Mouse (Mus musculus) kidney, embryonic 15.5 days (tissue): ENCODE results near the gene Ttc23. TPM values are rescaled to one million over a fixed set of nuclear protein-coding genes. Genes with fewer than 3 reads are reported as not detected.
A peak's percentile ranks its signal among the peaks of the same experiment; 100 is the strongest.

Experiments used
- ATAC-seq: fragments of 200-750 bp; cut with Nextera tagmentation; replicated peaks from 2 replicates; pipeline ENCODE4 v1.8.0; 2017; ENCODE audit warnings: moderate TSS enrichment; ENCODE audit not compliant: low FRiP score
- H3K27ac ChIP-seq: fragments of 300-500 bp; sonication (generic); 2 replicates; pipeline ENCODE4 v1.5.1; 2015; ENCODE audit warnings: mild to moderate bottlenecking, inconsistent platforms
- H3K27me3 ChIP-seq: fragments of 300-500 bp; sonication (generic); 2 replicates; pipeline ENCODE4 v1.6.1; 2015; ENCODE audit warnings: inconsistent platforms
- H3K36me3 ChIP-seq: fragments of 300-500 bp; sonication (generic); 2 replicates; pipeline ENCODE4 v1.6.1; 2015; ENCODE audit warnings: inconsistent platforms
- H3K4me1 ChIP-seq: fragments of 300-500 bp; sonication (generic); 2 replicates; pipeline ENCODE4 v1.6.1; 2015; ENCODE audit warnings: inconsistent platforms
- H3K4me2 ChIP-seq: fragments of 300-500 bp; sonication (generic); 2 replicates; pipeline ENCODE4 v1.6.1; 2015; ENCODE audit warnings: moderate library complexity, mild to moderate bottlenecking, inconsistent platforms
- H3K4me3 ChIP-seq: fragments of 300-500 bp; sonication (generic); replicated peaks from 2 replicates; pipeline ENCODE4 v1.5.1; 2015; ENCODE audit warnings: mild to moderate bottlenecking, inconsistent platforms
- H3K9ac ChIP-seq: fragments of 300-500 bp; sonication (generic); 2 replicates; pipeline ENCODE4 v1.6.1; 2015; ENCODE audit warnings: mild to moderate bottlenecking, inconsistent platforms
- H3K9me3 ChIP-seq: fragments of 300-500 bp; sonication (generic); replicated peaks from 2 replicates; pipeline ENCODE4 v1.6.1; 2016; ENCODE audit warnings: inconsistent platforms
- WGBS: fragments of 180-500 bp; shearing (Covaris S2); methylation state at CpG from one replicate; pipeline ENCODE4 v1.1.7; 2015; ENCODE audit warnings: mixed read lengths; 5-methylcytosine and 5-hydroxymethylcytosine counted together
- polyA plus RNA-seq: library from polyadenylated mRNA; unstranded; fragments of >200 nt; fragmentation: Nextera tagmentation; extraction: Ambion mirVana; gene quantifications from 2 replicates; pipeline ENCODE4 v1.2.1, GENCODE M21; 2015

The Ttc23 gene
- polyA plus RNA-seq: 30.4 and 33.1 TPM in 2 replicates

DNA sequence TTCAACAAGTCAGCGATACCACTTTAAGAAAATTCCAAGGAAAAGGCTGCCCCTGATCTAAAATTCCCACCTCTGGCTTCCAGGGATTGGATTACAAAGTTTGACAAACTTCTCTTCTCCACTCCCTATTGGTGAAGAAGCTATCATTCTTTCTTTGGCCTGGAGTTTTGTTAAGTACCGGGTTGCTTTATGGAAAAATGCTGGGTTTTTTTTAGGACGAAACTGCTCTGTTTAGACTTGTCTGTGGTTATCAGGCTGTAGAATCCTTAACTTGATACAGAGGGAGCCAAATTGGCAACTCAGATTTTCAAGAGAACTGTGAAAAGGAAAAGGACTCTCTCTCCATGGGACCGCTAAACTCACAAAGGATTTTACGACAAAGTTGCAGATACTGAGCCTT lies at the start of gene Ttc23:
TSS of gene Ttc23 (plus strand) at position 134 of the 400 bp plus-strand sequence.
- WGBS: 3% methylated on average over 5 of the region's 5 CpGs
- ATAC-seq: no peak
- H3K27me3 ChIP-seq: no peaks in the 10 kb centered on the region
- peak within 1 kb of the TSS; percentile 67 for H3K4me3 ChIP-seq
- H3K9me3 ChIP-seq: no peaks in the 10 kb centered on the region
- H3K36me3 ChIP-seq: no peaks in the 10 kb centered on the region
- H3K4me2 ChIP-seq: peak within 1 kb of the TSS; percentile 70
- H3K4me1 ChIP-seq: peaks cover 42% of the 10 kb centered on the region
- peak within 1 kb of the TSS; percentile 89 for H3K27ac ChIP-seq
- peak within 1 kb of the TSS; percentile 74 for H3K9ac ChIP-seq

DNA sequence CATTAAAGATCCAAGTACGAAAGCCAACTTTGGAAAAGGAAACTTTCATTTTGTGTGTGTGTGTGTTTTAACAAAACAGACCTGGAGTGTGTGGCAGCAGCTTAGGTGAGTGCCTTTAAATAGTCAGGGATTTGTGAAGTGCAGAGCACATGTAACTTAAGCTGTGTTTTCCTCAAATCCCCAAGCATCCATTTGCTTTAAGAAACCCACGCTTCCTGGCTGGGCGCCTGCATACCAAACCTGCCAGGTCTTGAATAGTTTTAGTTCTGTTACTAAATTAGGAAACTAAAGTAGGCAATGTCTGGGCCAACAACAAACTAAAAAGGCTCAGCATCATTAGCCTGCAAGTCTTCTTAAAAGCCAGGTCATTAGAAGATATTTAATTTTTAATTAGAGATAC lies 49.2 kb upstream of the Ttc23 start:
- Histone ChIP-seq H3K9me3 (no peaks in the 10 kb centered on the region), H3K36me3 (no peaks in the 10 kb centered on the region)
- 65% methylated on average over 3 of the region's 3 CpGs for WGBS

DNA sequence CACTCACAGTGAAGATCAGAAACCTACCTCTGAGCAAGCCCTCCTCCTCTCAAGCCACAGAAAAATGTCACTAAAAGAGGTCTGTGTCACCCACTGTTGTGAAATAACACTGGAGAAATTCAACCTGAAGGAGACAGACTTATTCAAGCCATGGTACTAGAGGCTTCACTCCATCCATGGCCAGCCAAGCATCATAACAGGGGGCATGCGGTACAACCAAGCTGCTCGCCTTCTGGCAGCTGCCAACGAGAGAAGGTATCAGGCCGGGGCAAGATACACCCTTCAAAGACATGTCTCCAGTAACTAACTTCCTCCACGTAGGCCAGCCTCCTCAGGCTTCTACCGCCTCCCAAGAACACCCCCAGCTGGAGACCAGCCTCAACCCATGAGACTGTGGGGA lies 42.1 kb upstream of the Ttc23 start:
- H3K4me1 ChIP-seq: peaks cover 31% of the 10 kb centered on the region
- H3K9ac ChIP-seq: no peak overlapping the region
- 54% methylated on average over 6 of the region's 6 CpGs for WGBS
- peak overlapping the region; percentile 23 for H3K27ac ChIP-seq
- no peaks in the 10 kb centered on the region for H3K27me3 ChIP-seq
- peak; percentile 70 for ATAC-seq
- no peaks in the 10 kb centered on the region for H3K9me3 ChIP-seq
- H3K4me2 ChIP-seq: no peak overlapping the region
- H3K4me3 ChIP-seq: no peak overlapping the region
- no peaks in the 10 kb centered on the region for H3K36me3 ChIP-seq

More for the DNA sequence above, 49.2 kb upstream of the Ttc23 start:
- peaks cover 9% of the 10 kb centered on the region; the same call in 1 of the 2 replicates for H3K4me1 ChIP-seq
- no peak overlapping the region for H3K4me3 ChIP-seq
- no peak overlapping the region for H3K27ac ChIP-seq
- ATAC-seq: no peak
- H3K9ac ChIP-seq: no peak overlapping the region
- H3K4me2 ChIP-seq: no peak overlapping the region
- H3K27me3 ChIP-seq: no peaks in the 10 kb centered on the region

DNA sequence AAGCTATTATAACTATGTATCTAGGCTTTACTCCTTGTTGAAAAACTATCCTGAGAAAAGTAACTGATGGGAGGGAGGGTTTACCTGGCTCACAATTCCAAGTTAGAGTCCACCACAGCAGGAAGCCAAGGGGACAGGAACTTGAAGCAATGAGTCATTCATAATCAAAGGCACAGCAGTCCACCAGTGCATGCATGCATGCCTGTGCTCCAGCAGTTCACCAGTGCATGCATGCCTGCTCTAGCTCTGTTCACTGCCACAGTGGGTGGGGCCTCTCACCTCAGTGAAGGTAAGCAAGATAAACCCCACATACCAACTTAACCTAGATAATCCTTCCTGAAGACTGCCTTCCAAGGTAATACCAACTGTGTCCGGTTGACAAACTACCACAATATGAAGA lies 41.0 kb upstream of the Ttc23 start:
- peak; percentile 73 for ATAC-seq
- no peak overlapping the region for H3K9ac ChIP-seq
- no peaks in the 10 kb centered on the region for H3K36me3 ChIP-seq
- no peak overlapping the region for H3K4me3 ChIP-seq
- no peaks in the 10 kb centered on the region for H3K27me3 ChIP-seq
- H3K9me3 ChIP-seq: no peaks in the 10 kb centered on the region
- no peak overlapping the region for H3K4me2 ChIP-seq
- 71% methylated on average over 1 of the region's 1 CpGs for WGBS
- H3K27ac ChIP-seq: peak overlapping the region; percentile 56; the same call in 1 of the 2 replicates
- H3K4me1 ChIP-seq: peaks cover 31% of the 10 kb centered on the region

DNA sequence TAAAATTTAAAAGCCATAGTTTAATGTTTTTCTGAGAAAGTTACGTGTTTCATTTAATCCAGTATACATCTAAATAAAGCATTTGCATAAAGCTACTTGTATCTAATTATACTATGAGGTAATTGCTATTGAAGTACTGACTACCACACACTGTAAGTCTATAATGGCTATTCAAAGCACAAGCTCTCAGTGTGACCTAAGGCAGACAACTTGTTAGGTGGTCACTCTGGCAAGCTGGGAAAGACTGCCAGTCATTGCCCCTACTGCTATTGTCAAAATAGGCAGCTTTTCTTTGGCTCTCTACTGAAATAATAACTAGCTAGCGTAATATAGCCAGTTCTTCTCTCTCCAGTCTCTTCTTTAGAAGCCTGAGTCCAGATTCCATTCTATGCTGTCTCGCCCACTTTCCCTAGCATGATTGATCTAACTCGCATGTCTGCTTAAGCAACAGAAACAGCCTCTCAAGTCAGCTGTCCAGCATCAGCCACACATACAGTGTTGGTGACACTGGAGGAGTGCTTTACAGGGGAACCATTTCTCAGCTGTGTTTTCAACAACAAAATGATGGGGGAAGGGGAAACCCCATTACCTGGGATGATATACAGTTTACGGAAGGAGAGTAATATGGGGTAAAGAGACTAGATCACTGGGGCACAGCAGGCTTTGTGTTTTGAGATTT lies 39.4 kb upstream of the Ttc23 start:
- ATAC-seq: peak; percentile 77
- 47% methylated on average over 5 of the region's 5 CpGs for whole genome bisulfite sequencing

DNA sequence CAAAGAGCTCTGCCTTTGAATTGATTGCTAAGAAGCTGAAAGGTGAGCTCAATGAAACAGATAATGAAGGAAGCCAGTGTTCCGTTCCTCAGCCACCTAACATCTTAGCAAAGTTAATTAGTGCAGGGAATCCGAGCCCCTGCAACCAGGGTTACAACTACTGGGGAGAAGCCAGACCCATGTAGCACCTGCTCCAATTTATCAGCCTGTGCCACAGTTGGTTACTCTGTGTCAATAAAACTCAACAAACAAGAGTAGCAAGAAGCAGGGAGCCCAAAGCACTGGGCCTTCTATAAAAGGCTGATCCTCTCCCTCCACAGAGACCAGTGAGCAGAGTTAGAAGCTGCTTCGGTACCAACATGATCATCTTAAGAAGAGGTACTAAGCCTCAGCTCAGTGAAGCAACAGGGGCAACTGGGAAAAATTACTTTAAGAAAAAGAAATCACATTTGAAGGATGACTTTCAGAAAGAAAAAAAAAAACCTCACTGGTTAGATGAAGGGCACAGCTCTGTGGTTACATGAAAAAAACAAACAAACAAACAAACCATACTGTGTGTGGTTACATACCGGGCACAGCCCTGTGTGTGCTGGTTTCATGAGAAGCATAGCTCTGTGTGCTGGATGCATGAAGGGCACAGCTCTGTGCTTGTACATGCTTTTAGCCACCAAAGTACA lies 38.7 kb upstream of the Ttc23 start:
- H3K4me2 ChIP-seq: no peak overlapping the region
- H3K36me3 ChIP-seq: no peaks in the 10 kb centered on the region
- no peaks in the 10 kb centered on the region for H3K9me3 ChIP-seq
- peak; percentile 85 for ATAC-seq
- 44% methylated on average over 4 of the region's 4 CpGs for WGBS
- no peak overlapping the region for H3K9ac ChIP-seq
- H3K27me3 ChIP-seq: no peaks in the 10 kb centered on the region
- H3K4me1 ChIP-seq: peaks cover 31% of the 10 kb centered on the region
- H3K4me3 ChIP-seq: no peak overlapping the region
- peak overlapping the region; percentile 80 for H3K27ac ChIP-seq

More for the DNA sequence above, 39.4 kb upstream of the Ttc23 start:
- Histone ChIP-seq H3K36me3 (no peaks in the 10 kb centered on the region), H3K4me2 (no peak overlapping the region), H3K4me1 (peaks cover 31% of the 10 kb centered on the region), H3K9ac (no peak overlapping the region), H3K27me3 (no peaks in the 10 kb centered on the region), H3K9me3 (no peaks in the 10 kb centered on the region), H3K27ac (peak overlapping the region; percentile 80), H3K4me3 (no peak overlapping the region)

DNA sequence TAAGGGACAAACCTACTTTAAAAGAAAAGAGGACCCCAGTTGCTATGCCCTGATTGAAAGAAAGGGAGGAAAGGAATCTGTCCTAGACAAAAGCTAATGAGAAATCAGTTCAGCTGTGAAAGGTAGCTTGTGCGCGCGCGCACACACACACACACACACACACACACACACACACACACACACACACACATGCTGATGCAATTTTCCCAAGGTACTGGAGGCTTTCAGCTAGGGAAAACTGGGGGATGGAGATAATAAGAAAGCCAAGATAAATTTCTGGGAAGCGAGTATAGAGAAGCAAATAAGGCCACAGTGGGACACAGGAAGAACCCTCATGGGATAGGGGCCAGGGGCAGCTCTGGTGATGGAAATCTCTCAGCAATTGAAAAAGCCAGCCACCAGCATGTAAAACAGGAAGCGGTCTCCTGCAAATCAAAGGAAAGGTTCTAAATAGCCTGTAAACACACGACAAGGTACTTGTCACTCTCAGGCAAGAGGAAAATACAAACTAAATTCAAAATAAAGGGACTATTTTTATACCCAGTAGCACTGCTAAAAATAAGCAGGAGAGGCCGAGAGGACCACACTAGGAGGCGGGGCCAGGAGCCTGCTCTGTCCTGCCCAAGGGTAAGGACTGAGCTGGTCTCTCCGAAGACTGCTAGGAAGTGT lies 33.3 kb upstream of the Ttc23 start:
- WGBS: 60% methylated on average over 10 of the region's 10 CpGs
- peak overlapping the region; percentile 42 for H3K27ac ChIP-seq

DNA sequence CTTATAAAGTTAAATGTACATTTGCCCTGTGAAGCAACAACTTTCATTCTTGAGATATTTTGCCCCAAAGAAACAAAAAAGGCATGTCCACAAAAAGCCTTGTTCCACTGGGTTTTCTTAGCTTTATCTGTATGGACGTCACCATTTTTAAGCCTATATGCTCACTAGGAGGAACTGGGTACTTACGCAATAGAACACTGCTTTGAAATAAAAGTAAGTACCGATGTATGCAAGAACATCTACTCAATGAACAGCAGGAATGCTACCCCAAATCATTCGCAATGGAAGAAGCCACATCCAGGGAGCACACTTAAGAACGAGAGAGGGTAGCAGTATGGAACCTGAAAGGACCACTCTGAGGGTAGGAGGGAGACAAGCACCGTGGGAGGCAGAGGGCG lies 32.7 kb upstream of the Ttc23 start:
- WGBS: 84% methylated on average over 7 of the region's 7 CpGs
- H3K36me3 ChIP-seq: no peaks in the 10 kb centered on the region
- H3K9ac ChIP-seq: no peak overlapping the region
- no peak overlapping the region for H3K4me2 ChIP-seq
- H3K27ac ChIP-seq: peak overlapping the region; percentile 42; the same call in 1 of the 2 replicates
- no peak for ATAC-seq
- H3K9me3 ChIP-seq: no peaks in the 10 kb centered on the region
- H3K27me3 ChIP-seq: no peaks in the 10 kb centered on the region
- peaks cover 44% of the 10 kb centered on the region for H3K4me1 ChIP-seq
- no peak overlapping the region for H3K4me3 ChIP-seq

More for the DNA sequence above, 33.3 kb upstream of the Ttc23 start:
- H3K4me3 ChIP-seq: no peak overlapping the region
- no peak overlapping the region for H3K4me2 ChIP-seq
- no peaks in the 10 kb centered on the region for H3K36me3 ChIP-seq
- H3K9me3 ChIP-seq: no peaks in the 10 kb centered on the region
- peaks cover 45% of the 10 kb centered on the region for H3K4me1 ChIP-seq
- no peak overlapping the region for H3K9ac ChIP-seq
- ATAC-seq: no peak
- no peaks in the 10 kb centered on the region for H3K27me3 ChIP-seq

DNA sequence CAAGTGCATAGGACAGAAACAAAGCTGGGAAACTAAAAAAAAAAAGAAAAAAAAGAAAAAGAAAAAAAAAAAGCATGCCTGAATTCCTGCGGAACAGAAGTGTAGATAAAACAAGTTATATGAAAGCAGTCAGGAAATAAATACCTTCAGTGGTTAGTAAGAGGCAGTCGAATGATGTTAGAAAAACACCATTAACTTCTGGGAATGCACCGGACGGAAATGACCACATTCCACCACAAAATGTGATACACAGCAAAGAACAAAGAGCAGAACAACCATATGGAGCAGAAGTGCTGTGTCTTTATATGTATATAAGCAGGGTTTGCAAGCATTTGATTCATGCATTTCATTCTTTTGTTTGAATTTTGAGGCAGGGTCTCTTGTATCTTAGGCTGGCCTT lies 30.3 kb upstream of the Ttc23 start:
- 16% methylated on average over 4 of the region's 4 CpGs for WGBS
- Histone ChIP-seq H3K4me1 (peaks cover 42% of the 10 kb centered on the region), H3K27ac (peak overlapping the region; percentile 90), H3K9me3 (no peaks in the 10 kb centered on the region), H3K36me3 (no peaks in the 10 kb centered on the region), H3K9ac (no peak overlapping the region), H3K27me3 (no peaks in the 10 kb centered on the region), H3K4me3 (no peak overlapping the region), H3K4me2 (no peak overlapping the region)
- 0 out of 2 replicates have a peak, but pooled peaks have one; percentile 19 for ATAC-seq

DNA sequence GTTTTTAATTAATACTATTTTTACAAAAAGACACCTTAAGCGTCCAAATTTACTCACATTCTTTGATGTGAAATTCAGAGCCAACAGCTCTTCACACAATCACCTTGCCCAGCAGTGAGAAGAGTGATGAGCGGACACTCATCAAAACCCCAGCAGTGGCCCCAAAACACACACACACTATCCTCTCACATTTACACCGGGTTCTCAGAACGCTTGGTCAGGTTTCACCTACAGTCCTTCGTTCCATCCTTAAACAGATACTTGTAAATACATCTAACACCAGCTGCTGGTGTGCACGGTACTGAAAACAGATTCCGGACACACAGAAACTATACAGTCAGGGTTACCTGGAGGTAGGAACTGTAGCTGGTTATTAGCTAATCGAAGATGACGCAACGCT lies 29.6 kb upstream of the Ttc23 start:
- Histone ChIP-seq H3K9ac (no peak overlapping the region), H3K4me2 (no peak overlapping the region), H3K27ac (peak overlapping the region; percentile 90; the same call in 1 of the 2 replicates), H3K9me3 (no peaks in the 10 kb centered on the region), H3K4me3 (no peak overlapping the region), H3K36me3 (no peaks in the 10 kb centered on the region), H3K4me1 (peaks cover 44% of the 10 kb centered on the region), H3K27me3 (no peaks in the 10 kb centered on the region)
- 78% methylated on average over 10 of the region's 10 CpGs for WGBS
- no peak for ATAC-seq

DNA sequence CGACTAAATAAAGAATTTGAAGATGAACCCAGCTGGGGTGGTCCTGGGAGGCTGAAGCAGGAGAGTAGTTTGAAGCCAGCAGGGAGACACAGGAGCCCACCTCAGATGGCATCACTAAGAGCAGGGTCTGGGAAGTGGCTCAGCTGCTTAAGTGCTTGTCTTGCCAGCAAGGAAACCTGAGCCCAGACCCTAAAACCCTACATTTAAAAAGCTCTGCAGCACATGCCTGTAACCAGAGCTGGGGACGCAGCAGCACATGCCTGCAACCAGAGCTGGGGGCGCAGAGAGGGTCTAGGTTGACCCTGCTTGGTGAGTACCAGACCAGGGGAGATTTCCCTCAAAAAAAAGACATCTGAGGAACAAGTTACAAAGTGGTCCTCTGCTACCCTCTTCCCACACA lies 28.9 kb upstream of the Ttc23 start:
- no peak overlapping the region for H3K4me3 ChIP-seq
- H3K27me3 ChIP-seq: no peaks in the 10 kb centered on the region
- H3K4me2 ChIP-seq: no peak overlapping the region
- peaks cover 44% of the 10 kb centered on the region for H3K4me1 ChIP-seq
- no peak overlapping the region for H3K9ac ChIP-seq
- H3K36me3 ChIP-seq: no peaks in the 10 kb centered on the region
- peak overlapping the region; percentile 14; the same call in 1 of the 2 replicates for H3K27ac ChIP-seq
- ATAC-seq: 0 out of 2 replicates have a peak, but pooled peaks have one; percentile 38
- 59% methylated on average over 3 of the region's 3 CpGs for WGBS
- H3K9me3 ChIP-seq: no peaks in the 10 kb centered on the region

DNA sequence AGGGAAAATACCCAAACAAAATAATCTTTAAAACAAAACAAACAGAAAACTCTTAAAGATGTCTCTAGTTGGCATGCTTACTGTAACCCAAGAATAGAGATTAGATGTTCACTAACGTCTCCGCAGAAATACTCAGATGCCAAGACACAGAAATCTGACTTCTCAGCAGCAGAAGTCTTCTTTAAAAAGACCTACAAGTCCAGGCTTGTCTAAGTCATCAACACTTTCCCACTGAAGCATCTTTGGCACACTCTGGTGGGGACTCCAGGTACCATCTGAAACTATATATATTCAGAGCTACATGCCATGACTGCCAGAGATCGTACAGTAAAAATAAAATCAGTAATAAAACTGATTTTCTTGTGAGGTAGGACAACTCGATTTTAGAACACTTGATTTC lies 27.4 kb upstream of the Ttc23 start:
- 69% methylated on average over 4 of the region's 4 CpGs for WGBS
- H3K4me3 ChIP-seq: no peak overlapping the region
- H3K27ac ChIP-seq: no peak overlapping the region
- no peaks in the 10 kb centered on the region for H3K27me3 ChIP-seq
- H3K36me3 ChIP-seq: no peaks in the 10 kb centered on the region
- no peak overlapping the region for H3K4me2 ChIP-seq
- H3K9ac ChIP-seq: no peak overlapping the region
- peaks cover 33% of the 10 kb centered on the region for H3K4me1 ChIP-seq
- ATAC-seq: no peak
- no peaks in the 10 kb centered on the region for H3K9me3 ChIP-seq
